Mouse (Mus musculus): ENCODE measurements at regions not wholly inside any gene's neighbourhood (a gene's known extent, or its start where the extent isn't known, plus 50 kb on each side); places are given as distances from the start of the nearest gene placed in this dataset.
"Not testable (repeated sequence)": the region's sequence is repeated elsewhere in the genome, so short reads cannot be mapped to it uniquely, and the experiment has no call there.

- DNase-seq (ENCODE audit: extremely low spot score, low spot score) = peak; percentile 61
Measured at GRCm38 (mm10) chr14:87215099-87215498, 74.1 kb upstream of the Diaph3 start.

GRCm38 (mm10) chr14:87217042-87217441 is 76.0 kb upstream of the Diaph3 start:
- no peak for DNase-seq (ENCODE audit: extremely low spot score, low spot score)

- DNase-seq (ENCODE audit: extremely low spot score, low spot score) = no peak
Measured at GRCm38 (mm10) chr14:87219975-87220374, 78.9 kb upstream of the Diaph3 start.

DNA sequence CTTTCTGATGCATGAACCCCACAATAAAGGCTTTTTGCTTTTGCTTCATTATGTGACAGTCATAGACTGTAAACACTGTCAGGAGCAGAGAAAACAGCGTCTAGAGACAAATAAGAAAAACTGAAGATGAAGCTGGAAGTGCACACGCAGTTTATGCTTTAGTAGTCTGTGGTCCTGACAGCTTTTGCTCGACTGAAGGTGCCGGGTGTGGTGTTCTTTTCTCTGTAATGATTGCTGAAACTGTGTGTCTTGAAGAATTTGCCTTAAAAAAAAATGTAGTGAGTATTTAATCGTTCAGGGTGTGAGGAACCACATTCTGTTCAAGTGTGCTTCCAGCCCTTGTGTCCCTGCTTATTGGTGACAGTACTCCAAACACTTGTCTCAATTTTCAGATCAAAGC is 83.8 kb upstream of the Diaph3 start:
- no peak for DNase-seq (ENCODE audit: extremely low spot score, low spot score)

- DNase-seq (ENCODE audit: extremely low spot score, low spot score) = no peak
Measured at GRCm38 (mm10) chr14:87249258-87249657, 108.2 kb upstream of the Diaph3 start.

- no peak for DNase-seq (ENCODE audit: extremely low spot score, low spot score)
Measured at GRCm38 (mm10) chr14:87255484-87256208, 114.6 kb upstream of the Diaph3 start.

GRCm38 (mm10) chr14:87261726-87262125 is 120.7 kb upstream of the Diaph3 start:
- DNase-seq (ENCODE audit: extremely low spot score, low spot score) = no peak

GRCm38 (mm10) chr14:87264826-87265225 is 123.8 kb upstream of the Diaph3 start:
- DNase-seq (ENCODE audit: extremely low spot score, low spot score) = no peak

GRCm38 (mm10) chr14:87266309-87266708 is 125.3 kb upstream of the Diaph3 start:
- DNase-seq (ENCODE audit: extremely low spot score, low spot score) = no peak

- DNase-seq (ENCODE audit: extremely low spot score, low spot score) = not testable (repeated sequence)
Measured at GRCm38 (mm10) chr14:87289266-87289665, 127.2 kb upstream of the Tdrd3 start.

DNA sequence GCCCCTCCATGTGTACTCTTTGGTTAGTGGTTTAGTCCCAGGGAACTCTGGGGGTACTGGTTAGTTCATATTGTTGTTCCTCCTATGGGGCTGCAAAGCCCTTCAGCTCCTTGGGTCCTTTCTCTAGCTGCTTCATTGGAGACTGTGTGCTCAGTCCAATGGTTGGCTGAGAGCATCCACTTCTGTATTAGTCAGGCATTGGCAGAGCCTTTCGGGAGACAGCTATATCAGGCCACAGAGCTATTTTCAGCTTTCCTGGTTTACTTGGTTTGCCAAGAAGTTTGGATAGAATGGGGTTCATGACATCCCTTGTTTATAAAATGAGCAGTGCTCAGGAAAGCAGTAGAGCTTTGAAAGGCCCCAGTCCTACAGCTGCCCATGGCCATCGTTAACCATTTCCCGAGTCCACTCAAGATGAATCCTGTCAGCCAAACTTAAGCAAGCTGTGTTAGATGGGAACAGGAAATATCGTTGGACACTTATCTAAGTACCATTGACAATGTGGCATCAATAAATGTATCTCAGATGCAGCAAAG is 126.7 kb upstream of the Tdrd3 start:
- DNase-seq (ENCODE audit: extremely low spot score, low spot score) = no peak

GRCm38 (mm10) chr14:87295206-87295605 is 121.2 kb upstream of the Tdrd3 start:
- no peak for DNase-seq (ENCODE audit: extremely low spot score, low spot score)

DNA sequence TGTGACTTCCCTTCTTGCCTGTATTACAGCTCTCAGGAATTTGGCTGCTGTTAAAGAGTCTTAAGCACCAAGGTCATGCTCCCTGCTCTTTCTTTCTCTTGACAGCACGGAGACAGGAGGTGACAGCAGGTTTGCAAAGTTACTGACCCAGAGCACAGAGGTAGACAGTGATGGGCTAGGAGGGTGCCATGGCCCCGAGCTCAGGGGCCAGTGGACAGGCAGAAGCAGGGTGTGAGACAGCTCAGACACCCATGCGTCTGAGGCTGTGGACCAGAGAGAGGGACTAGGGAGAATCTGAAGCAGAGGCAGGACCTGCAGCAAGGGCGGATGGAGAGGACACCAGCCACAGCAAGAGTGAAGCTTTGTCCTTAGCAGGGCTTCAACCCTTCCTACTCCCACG is 119.3 kb upstream of the Tdrd3 start:
- DNase-seq (ENCODE audit: extremely low spot score, low spot score) = no peak

DNA sequence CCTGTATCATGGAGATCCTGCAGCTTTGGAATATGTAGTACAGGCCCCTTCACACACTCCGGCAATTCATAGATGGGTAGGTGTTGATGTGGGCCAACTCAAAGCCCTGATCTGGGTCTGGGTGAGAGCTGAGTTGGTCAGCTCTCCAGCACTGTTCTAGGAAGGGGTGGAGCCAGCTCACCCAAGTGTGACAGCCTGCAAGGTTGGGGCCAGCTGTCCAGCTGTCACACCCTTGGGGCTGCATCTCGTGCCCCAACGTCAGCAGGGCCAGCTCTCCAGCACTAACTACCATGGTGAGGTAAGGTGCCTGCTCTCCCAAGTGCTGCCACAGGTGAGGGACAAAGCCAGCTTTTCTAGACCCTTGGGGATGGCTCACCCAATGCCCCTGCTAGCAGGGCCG is 115.6 kb upstream of the Tdrd3 start:
- DNase-seq (ENCODE audit: extremely low spot score, low spot score) = no peak

- no peak for DNase-seq (ENCODE audit: extremely low spot score, low spot score)
Measured at GRCm38 (mm10) chr14:87301564-87301963, 114.9 kb upstream of the Tdrd3 start.

DNA sequence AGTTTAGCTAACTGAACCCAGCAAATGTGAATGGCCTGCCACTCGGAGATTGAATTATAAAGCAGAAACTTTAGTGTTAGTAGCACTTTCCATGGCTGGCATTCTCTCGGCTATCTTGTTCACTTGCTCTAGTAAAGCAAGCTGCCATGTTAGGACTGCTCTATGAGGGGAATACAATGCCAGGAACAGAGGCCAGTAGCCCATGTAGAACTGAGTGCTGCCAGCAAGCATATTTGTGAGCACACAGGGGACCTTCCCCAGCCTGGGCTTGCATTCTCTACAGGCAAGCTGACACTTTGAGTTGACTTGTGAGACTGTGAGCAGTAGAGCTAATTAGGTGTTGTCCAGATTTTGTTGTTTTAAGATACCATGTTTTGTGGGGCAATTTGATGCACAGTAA is 111.0 kb upstream of the Tdrd3 start:
- no peak for DNase-seq (ENCODE audit: extremely low spot score, low spot score)

DNA sequence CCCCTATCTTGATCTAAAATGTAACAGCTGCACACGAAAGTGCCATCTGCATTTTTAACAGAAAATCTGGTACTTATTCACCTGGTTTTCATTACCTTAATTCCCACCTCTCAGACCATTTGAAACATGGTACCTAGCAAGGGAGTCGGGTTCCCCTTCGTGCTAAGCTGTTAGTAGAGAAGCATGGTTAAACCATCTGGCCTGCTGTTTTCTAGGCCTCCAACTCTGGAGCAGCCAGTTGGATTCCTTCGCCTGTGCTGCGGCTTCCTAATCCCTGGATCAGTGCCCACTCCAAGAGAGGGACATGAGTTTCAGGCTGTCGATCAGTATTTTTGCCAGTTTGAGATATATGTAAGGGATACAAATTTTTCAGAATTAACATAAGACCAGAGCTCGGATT is 110.4 kb upstream of the Tdrd3 start:
- DNase-seq (ENCODE audit: extremely low spot score, low spot score) = no peak

- no peak for DNase-seq (ENCODE audit: extremely low spot score, low spot score)
Measured at GRCm38 (mm10) chr14:87308016-87308415, 108.4 kb upstream of the Tdrd3 start.

- DNase-seq (ENCODE audit: extremely low spot score, low spot score) = no peak
Measured at GRCm38 (mm10) chr14:87312318-87312717, 104.1 kb upstream of the Tdrd3 start.

GRCm38 (mm10) chr14:87314999-87315732 is 101.3 kb upstream of the Tdrd3 start:
- peak; percentile 59 for DNase-seq (ENCODE audit: extremely low spot score, low spot score)

GRCm38 (mm10) chr14:87327841-87328240 is 88.6 kb upstream of the Tdrd3 start:
- no peak for DNase-seq (ENCODE audit: extremely low spot score, low spot score)

GRCm38 (mm10) chr14:87337950-87338526 is 78.4 kb upstream of the Tdrd3 start:
- no peak for DNase-seq (ENCODE audit: extremely low spot score, low spot score)
